Mouse (Mus musculus): Measurements from ENCODE around the gene Tle3. TPM values are rescaled to one million over a fixed set of nuclear protein-coding genes. Genes with fewer than 3 reads are reported as not detected.

The Tle3 gene
- polyA plus RNA-seq, 1 experiment from 2014 or later = 18.7 TPM

- WGBS = 47% methylated on average over 11 of the region's 11 CpGs
Observed at GRCm38 (mm10) chr9:61379016-61379634, 7.0 kb downstream of the Tle3 start.

DNA sequence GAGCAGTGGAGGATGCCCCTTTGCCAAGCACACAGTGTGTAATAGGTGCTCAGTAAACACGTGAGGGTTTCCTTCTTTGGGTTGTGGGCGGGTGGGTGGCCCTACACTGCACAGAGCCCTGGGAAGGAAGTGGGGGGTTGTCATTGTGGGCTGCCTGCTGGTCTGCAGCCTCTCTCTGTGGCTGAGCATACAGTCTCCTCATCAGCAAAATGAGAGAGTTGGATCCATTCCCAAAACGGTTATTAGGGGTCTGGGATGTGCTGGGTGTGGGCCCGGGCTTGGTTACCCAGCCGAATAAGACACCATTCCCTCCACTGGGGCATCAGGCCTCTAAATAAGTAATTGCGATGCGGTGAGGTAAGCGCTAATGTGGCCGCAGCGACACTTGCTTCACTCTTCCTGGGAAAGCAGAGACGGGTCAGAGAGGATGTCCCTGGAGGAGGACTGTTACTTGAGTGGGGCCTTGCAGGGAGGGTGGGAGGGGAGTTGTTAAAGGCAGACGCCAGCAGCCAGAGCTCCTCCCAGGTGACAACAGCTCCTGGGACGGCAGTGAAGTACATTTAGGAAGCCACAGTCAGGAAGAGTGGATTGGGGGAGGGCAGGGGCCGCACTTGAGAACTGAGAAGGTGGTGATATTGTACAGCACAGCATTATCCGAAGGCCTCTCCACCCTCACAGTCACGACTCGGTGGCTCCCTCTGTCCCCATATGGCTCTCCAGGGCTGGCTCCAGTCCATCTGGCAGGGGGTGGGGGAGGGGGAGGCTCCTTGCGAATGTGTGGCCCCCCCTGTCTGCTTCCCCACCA lies 8.3 kb downstream of the Tle3 start:
- Histone ChIP-seq H3K9ac (replicated peaks; ENCODE audit: low read depth, low read length) (no peak overlapping the region), H3K4me2 (ENCODE audit: low read depth, low read length) (peak overlapping the region; percentile 20; the same call in 1 of the 2 replicates), H3K9me3 (ENCODE audit: control insufficient read depth, low read length) (no peaks in the 10 kb centered on the region), H3K4me1 (ENCODE audit: control insufficient read depth, insufficient read depth, low read length) (peaks cover 87% of the 10 kb centered on the region), H3K36me3 (ENCODE audit: control insufficient read depth, insufficient read depth, low read length) (0 out of 2 replicates have a peak, but pooled peaks cover 3% of the 10 kb centered on the region), H3K4me3 (ENCODE audit: low read depth, low read length) (no peak overlapping the region), H3K27me3 (ENCODE audit: control insufficient read depth, insufficient read depth, low read length) (no peaks in the 10 kb centered on the region), H3K27ac (ENCODE audit: low read depth, low read length) (peak overlapping the region; percentile 39; the same call in 1 of the 2 replicates)
- WGBS = 6% methylated on average over 18 of the region's 18 CpGs
- ATAC-seq (ENCODE audit: low read depth) = peak; percentile 42; the same call in 1 of the 2 replicates

More at GRCm38 (mm10) chr9:61379016-61379634, 7.0 kb downstream of the Tle3 start:
- peaks cover 85% of the 10 kb centered on the region for H3K4me1 ChIP-seq (ENCODE audit: control insufficient read depth, insufficient read depth, low read length)
- no peak overlapping the region for H3K27ac ChIP-seq (ENCODE audit: low read depth, low read length)
- H3K36me3 ChIP-seq (ENCODE audit: control insufficient read depth, insufficient read depth, low read length) = 0 out of 2 replicates have a peak, but pooled peaks cover 3% of the 10 kb centered on the region
- H3K9ac ChIP-seq (replicated peaks; ENCODE audit: low read depth, low read length) = no peak overlapping the region
- H3K4me3 ChIP-seq (ENCODE audit: low read depth, low read length) = no peak overlapping the region
- no peak for ATAC-seq (ENCODE audit: low read depth)
- no peaks in the 10 kb centered on the region for H3K27me3 ChIP-seq (ENCODE audit: control insufficient read depth, insufficient read depth, low read length)
- H3K9me3 ChIP-seq (ENCODE audit: control insufficient read depth, low read length) = no peaks in the 10 kb centered on the region
- H3K4me2 ChIP-seq (ENCODE audit: low read depth, low read length) = no peak overlapping the region; the same call in 1 of the 2 replicates

DNA sequence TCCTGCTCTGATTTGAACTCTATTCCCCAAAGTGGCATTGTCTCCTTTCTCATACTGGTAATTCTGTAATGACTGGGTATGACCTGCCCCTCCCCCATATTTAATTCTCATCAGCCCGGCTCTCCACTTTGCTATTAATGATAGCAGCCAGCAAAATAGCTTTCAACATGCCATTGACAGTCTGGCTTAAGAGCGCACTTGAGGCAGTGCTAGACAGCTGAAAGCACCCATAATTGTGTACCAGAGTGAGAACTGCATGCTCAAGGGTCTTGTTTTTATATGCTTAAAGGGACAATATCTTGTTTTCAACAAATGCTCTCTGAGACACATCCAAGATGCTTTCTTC lies 8.9 kb downstream of the Tle3 start:
- H3K9ac ChIP-seq (replicated peaks; ENCODE audit: low read depth, low read length) = no peak overlapping the region
- no peak overlapping the region for H3K27ac ChIP-seq (ENCODE audit: low read depth, low read length)
- H3K4me3 ChIP-seq (ENCODE audit: low read depth, low read length) = no peak overlapping the region
- no peaks in the 10 kb centered on the region for H3K27me3 ChIP-seq (ENCODE audit: control insufficient read depth, insufficient read depth, low read length)
- H3K4me1 ChIP-seq (ENCODE audit: control insufficient read depth, insufficient read depth, low read length) = peaks cover 87% of the 10 kb centered on the region
- 11% methylated on average over 2 of the region's 2 CpGs for WGBS
- no peaks in the 10 kb centered on the region for H3K9me3 ChIP-seq (ENCODE audit: control insufficient read depth, low read length)
- ATAC-seq (ENCODE audit: low read depth) = no peak
- 0 out of 2 replicates have a peak, but pooled peaks cover 3% of the 10 kb centered on the region for H3K36me3 ChIP-seq (ENCODE audit: control insufficient read depth, insufficient read depth, low read length)
- H3K4me2 ChIP-seq (ENCODE audit: low read depth, low read length) = peak overlapping the region; percentile 20; the same call in 1 of the 2 replicates

DNA sequence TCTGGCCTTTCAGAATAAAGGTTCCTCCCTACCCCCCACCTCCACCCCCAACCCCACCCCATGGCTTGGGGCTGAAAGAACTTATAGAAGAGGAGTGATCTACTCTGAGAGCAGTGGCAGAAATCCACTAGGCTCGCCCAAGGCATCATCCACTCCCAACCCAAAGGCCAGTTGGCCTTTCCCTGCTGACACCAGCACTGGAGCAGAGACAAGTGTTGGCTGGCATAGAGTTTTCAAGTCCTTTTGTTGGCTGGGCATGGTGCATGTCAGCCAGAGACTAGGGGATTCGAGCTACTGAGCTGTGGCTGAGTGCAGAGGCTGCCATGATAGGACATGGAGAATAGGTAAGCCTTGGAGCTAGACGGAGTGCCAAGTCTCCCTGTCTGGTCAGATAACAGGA lies 9.3 kb downstream of the Tle3 start:
- 77% methylated on average over 3 of the region's 3 CpGs for WGBS

GRCm38 (mm10) chr9:61382595-61383186 lies 10.5 kb downstream of the Tle3 start:
- Histone ChIP-seq H3K27ac (ENCODE audit: low read depth, low read length) (no peak overlapping the region), H3K9me3 (ENCODE audit: control insufficient read depth, low read length) (no peaks in the 10 kb centered on the region), H3K27me3 (ENCODE audit: control insufficient read depth, insufficient read depth, low read length) (no peaks in the 10 kb centered on the region), H3K9ac (replicated peaks; ENCODE audit: low read depth, low read length) (no peak overlapping the region), H3K4me3 (ENCODE audit: low read depth, low read length) (no peak overlapping the region), H3K4me2 (ENCODE audit: low read depth, low read length) (no peak overlapping the region), H3K36me3 (ENCODE audit: control insufficient read depth, insufficient read depth, low read length) (0 out of 2 replicates have a peak, but pooled peaks cover 4% of the 10 kb centered on the region), H3K4me1 (ENCODE audit: control insufficient read depth, insufficient read depth, low read length) (peaks cover 81% of the 10 kb centered on the region)
- no peak for ATAC-seq (ENCODE audit: low read depth)
- 65% methylated on average over 8 of the region's 8 CpGs for WGBS

More for the DNA sequence above, 9.3 kb downstream of the Tle3 start:
- no peaks in the 10 kb centered on the region for H3K27me3 ChIP-seq (ENCODE audit: control insufficient read depth, insufficient read depth, low read length)
- H3K9me3 ChIP-seq (ENCODE audit: control insufficient read depth, low read length) = no peaks in the 10 kb centered on the region
- 0 out of 2 replicates have a peak, but pooled peaks cover 3% of the 10 kb centered on the region for H3K36me3 ChIP-seq (ENCODE audit: control insufficient read depth, insufficient read depth, low read length)
- no peak overlapping the region for H3K4me3 ChIP-seq (ENCODE audit: low read depth, low read length)
- no peak for ATAC-seq (ENCODE audit: low read depth)
- no peak overlapping the region for H3K27ac ChIP-seq (ENCODE audit: low read depth, low read length)
- peaks cover 87% of the 10 kb centered on the region for H3K4me1 ChIP-seq (ENCODE audit: control insufficient read depth, insufficient read depth, low read length)
- H3K4me2 ChIP-seq (ENCODE audit: low read depth, low read length) = no peak overlapping the region
- no peak overlapping the region for H3K9ac ChIP-seq (replicated peaks; ENCODE audit: low read depth, low read length)

- Histone ChIP-seq H3K27ac (ENCODE audit: low read depth, low read length) (no peak overlapping the region; the same call in 1 of the 2 replicates), H3K36me3 (ENCODE audit: control insufficient read depth, insufficient read depth, low read length) (0 out of 2 replicates have a peak, but pooled peaks cover 3% of the 10 kb centered on the region), H3K9me3 (ENCODE audit: control insufficient read depth, low read length) (no peaks in the 10 kb centered on the region), H3K9ac (replicated peaks; ENCODE audit: low read depth, low read length) (no peak overlapping the region), H3K4me2 (ENCODE audit: low read depth, low read length) (peak overlapping the region; percentile 14; the same call in 1 of the 2 replicates), H3K4me3 (ENCODE audit: low read depth, low read length) (no peak overlapping the region), H3K27me3 (ENCODE audit: control insufficient read depth, insufficient read depth, low read length) (no peaks in the 10 kb centered on the region), H3K4me1 (ENCODE audit: control insufficient read depth, insufficient read depth, low read length) (peaks cover 70% of the 10 kb centered on the region)
- no peak for ATAC-seq (ENCODE audit: low read depth)
- WGBS = 43% methylated on average over 6 of the region's 6 CpGs
Observed at GRCm38 (mm10) chr9:61384101-61384500, 11.9 kb downstream of the Tle3 start.

- Histone ChIP-seq H3K9ac (replicated peaks; ENCODE audit: low read depth, low read length) (no peak overlapping the region), H3K36me3 (ENCODE audit: control insufficient read depth, insufficient read depth, low read length) (0 out of 2 replicates have a peak, but pooled peaks cover 3% of the 10 kb centered on the region), H3K4me2 (ENCODE audit: low read depth, low read length) (peak overlapping the region; percentile 3; the same call in 1 of the 2 replicates), H3K27ac (ENCODE audit: low read depth, low read length) (no peak overlapping the region), H3K4me3 (ENCODE audit: low read depth, low read length) (no peak overlapping the region), H3K27me3 (ENCODE audit: control insufficient read depth, insufficient read depth, low read length) (no peaks in the 10 kb centered on the region), H3K9me3 (ENCODE audit: control insufficient read depth, low read length) (no peaks in the 10 kb centered on the region), H3K4me1 (ENCODE audit: control insufficient read depth, insufficient read depth, low read length) (peaks cover 62% of the 10 kb centered on the region)
- ATAC-seq (ENCODE audit: low read depth) = peak; percentile 62
- 8% methylated on average over 16 of the region's 16 CpGs for WGBS
Observed at GRCm38 (mm10) chr9:61384646-61385443, 12.7 kb downstream of the Tle3 start.

DNA sequence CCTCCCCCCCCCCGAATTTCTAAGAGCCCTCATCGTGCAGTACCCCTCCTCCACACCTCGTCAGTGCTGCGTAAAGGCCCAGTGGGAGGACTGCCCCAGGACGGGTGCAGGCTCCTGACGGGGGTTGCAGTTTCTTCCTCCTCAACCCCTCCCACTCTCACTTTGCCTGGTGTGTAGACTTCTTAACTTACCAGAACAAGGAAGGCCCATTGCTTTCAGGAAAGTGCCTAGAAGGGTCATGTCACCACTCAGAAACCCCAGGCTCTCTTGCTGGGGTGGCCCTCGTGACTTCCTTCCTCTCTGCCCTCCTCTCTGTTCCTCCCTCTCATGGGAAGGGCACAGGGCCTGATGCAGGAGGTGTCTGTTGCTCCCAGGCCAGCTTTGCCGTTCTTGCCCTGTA lies 13.6 kb downstream of the Tle3 start:
- Histone ChIP-seq H3K27me3 (ENCODE audit: control insufficient read depth, insufficient read depth, low read length) (no peaks in the 10 kb centered on the region), H3K27ac (ENCODE audit: low read depth, low read length) (no peak overlapping the region), H3K4me2 (ENCODE audit: low read depth, low read length) (peak overlapping the region; percentile 4; the same call in 1 of the 2 replicates), H3K36me3 (ENCODE audit: control insufficient read depth, insufficient read depth, low read length) (0 out of 2 replicates have a peak, but pooled peaks cover 3% of the 10 kb centered on the region), H3K4me1 (ENCODE audit: control insufficient read depth, insufficient read depth, low read length) (peaks cover 57% of the 10 kb centered on the region), H3K9me3 (ENCODE audit: control insufficient read depth, low read length) (no peaks in the 10 kb centered on the region), H3K4me3 (ENCODE audit: low read depth, low read length) (no peak overlapping the region), H3K9ac (replicated peaks; ENCODE audit: low read depth, low read length) (no peak overlapping the region; the same call in 1 of the 2 replicates)
- ATAC-seq (ENCODE audit: low read depth) = peak; percentile 38; the same call in 1 of the 2 replicates
- 9% methylated on average over 8 of the region's 8 CpGs for WGBS

All from neural tube, embryonic 14.5 days (tissue).